Mouse (Mus musculus): ENCODE data around the gene Sptlc3. TPM values are rescaled to one million over a fixed set of nuclear protein-coding genes. Genes with fewer than 3 reads are reported as not detected.
A peak's percentile ranks its signal among the peaks of the same experiment; 100 is the strongest.

Sptlc3 gene
- polyA plus RNA-seq (2017; shearing (Covaris generic)) = not detected

DNA sequence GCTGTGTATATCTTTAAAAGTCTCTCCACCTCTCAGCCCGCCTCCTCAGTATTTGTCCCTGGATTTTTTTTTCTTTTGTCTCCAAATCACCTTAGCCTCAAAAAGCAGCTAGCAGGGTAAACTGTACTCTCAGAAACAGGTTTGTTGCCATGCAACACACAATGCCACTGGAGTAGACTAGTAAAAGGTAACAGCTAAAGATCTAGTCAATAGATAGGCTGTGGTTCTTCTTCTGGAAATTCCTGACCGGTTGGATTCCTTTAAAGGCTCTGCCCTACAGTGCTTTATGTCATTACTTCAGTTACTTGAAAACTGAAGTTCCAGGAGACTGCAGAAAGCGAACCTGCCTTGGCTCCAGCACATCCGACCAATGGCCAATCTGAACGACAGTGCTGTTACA is at the start of gene Sptlc3:
Gene Sptlc3 (plus strand): TSS at position 78 of the 400 bp plus-strand sequence.
- no peak for ATAC-seq

- ATAC-seq = no peak
Observed at GRCm38 (mm10) chr2:139467726-139468125, 26.0 kb upstream of the Sptlc3 start.

GRCm38 (mm10) chr2:139488708-139489107 is 5.0 kb upstream of the Sptlc3 start:
- no peak for ATAC-seq

GRCm38 (mm10) chr2:139494629-139495028 is 916 bp downstream of the Sptlc3 start:
- ATAC-seq = no peak

DNA sequence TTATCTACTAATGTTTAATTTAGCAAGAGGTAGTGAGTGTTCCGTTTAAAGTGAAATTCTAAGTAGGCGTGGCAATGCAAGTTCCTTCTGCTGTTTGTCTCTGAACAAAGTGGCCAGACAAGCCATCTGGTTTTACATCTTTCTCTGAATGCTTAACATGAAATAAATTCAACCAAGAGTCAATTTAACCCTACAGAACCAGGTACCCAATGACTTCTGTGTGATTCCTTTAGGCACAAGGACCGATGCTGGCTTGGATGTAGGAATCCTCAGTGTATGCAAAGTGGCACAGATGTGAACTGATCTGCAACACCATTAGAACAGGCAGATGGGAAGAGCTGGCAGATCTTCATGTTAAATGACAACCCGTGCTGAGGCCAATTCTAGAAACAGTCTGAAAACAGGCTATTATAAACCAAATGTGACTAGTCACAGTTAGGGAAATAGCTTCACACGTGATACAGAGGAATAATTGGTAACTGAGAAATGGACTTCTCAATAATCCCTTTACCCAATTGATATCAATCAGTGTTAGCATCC is 68.3 kb downstream of the Sptlc3 start:
- ATAC-seq = no peak

DNA sequence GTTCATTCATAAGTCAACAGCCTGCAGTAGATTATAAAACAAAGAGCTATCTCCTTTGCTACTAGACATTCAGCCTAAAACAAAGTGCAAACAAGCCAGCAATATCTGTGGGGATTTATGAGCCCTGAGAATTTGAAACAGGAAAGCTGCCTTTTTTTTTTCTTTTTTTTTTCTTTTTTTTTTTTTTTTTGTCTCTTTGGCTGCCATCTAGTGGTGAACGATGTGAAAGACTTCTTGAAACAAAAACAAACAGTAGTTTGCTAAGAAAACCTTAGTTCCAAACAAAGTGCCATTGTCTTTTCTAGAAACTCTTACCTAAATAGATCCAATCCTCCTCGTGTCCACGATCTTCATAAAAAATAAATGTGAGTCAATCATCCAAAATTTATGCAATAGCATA is 85.6 kb downstream of the Sptlc3 start:
- ATAC-seq = no peak

DNA sequence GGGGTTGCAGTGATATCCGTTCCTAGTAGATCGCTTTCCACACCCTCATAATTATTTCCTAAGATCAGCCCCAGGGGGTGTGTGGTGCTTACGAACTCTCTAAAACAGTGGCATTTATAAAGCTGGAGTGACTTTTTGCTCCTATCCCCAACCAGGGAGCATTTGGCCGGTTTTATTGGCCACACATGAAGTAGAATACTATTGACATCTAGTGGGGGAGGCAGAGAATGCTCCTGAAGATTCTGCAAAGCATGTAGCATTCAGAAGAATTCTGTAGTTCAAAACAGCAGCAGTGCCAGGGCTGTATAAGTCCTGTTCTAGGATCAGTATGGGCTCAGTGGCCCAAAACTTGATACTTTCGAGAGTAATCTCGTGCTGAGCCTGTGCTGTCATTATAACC is 89.1 kb downstream of the Sptlc3 start:
- ATAC-seq = no peak

DNA sequence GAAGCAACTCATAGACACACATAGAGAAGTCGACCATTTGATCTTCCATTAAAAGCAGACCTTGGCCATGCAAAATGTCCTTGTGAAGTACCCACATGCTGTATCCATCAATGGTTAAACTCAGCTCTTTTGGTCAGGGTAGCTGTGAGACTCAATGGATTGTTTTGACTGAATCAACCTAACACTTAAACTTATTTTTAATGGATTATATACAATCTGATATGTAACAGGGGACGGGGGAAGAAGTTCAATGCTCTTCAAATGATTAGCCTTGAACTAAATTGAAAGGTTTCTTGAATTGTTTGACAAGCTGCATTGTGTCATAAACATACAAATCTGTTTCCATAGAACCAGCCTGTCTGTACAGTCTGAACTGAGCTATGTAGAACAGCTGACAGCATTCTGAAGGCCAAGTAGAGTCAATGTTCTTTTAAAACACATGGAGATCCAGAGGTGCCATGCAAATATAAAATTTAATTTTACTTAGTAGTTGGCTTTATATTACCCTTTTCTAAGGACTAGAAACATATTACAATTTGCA is 94.0 kb downstream of the Sptlc3 start:
- ATAC-seq = no peak

DNA sequence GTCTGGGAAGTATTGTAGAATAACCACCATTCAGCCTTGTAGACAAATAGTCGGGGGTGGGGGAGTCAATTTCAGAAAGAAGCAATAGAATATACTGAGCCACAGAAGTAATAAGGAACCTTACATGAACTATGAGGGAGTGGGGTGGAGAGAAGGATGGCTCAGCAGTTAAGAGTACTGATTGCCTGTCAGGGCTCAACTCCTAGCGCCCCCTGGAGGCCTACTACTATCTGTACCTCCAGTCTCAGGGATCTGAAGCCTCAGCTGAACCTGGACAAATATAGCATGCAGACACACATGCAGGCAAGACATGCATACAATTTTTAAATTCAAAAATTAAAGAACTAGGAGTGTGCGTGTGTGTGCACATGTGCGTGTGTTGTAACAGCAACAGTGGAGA is 96.2 kb downstream of the Sptlc3 start:
- ATAC-seq = peak; percentile 29

DNA sequence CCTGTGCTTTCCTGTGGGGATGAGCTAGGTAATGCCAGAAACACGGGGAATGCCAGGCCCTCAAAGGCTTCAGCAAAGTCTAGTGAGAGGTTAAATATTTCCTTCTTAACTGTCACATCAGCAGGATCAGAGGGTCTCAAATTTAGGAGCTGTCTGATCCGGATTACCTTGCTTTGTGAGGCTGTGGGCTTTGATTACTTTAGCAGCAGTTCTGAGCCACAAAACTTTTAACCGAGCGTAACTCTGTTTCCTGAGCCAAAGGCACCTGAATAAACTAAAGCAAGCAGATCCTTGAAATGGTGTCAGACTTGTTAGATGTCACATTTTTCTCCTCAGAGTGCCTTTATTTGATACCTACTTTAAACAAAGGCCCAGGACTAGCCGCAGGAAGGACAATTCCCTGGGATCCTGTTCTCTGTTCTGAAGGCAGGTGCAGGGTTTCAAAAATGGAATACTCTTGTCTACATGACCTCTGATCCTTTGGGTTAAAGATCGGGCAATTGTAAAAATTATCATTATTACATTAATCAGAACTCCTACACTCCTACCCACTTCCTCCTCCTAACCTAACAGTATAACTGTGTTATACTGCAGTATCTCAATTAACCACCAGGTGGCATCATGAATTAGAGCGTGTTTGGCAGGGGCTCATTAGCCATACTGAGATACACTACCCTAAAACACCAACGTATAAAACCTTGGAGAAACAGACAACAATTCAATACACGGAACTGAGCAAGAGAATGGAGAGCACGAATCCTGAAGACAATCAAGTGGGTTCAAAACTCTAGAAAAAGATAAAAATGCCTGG is 97.4 kb downstream of the Sptlc3 start:
- peak; percentile 89 for ATAC-seq

GRCm38 (mm10) chr2:139592109-139592508 is 98.4 kb downstream of the Sptlc3 start:
- no peak for ATAC-seq

GRCm38 (mm10) chr2:139597229-139597628 is 103.5 kb downstream of the Sptlc3 start:
- no peak for ATAC-seq

DNA sequence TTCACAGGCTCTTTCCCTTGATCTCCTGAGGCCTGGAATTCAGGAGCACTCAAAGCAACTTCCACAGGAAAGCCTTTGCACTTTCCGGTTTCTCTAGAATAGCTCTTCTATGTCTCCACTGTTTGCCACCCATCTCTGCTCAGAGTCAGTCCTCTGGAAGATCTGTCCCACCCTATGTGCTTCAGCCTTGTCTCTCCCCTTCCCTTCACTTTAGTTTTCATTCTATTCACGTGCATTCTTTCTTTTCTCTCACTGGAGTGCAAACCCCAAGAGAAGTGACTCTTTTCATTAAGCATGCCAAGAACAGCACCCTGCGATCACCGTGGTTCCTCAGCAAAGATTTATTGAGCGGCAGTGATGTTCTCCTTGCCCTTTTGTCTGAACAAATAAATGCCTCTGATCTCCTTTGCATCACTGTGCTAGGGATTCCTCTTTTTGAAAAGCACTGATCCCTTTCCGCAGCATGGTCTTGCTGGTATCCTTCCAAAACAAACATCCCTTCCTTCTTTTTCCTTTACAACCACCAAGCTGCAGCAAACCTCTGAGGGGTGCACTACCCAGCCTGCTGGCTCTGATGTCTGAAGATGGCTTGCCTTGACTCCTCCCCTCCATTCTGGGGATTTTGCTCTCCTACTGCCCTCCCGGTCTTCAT is 108.0 kb downstream of the Sptlc3 start:
- no peak for ATAC-seq

GRCm38 (mm10) chr2:139608167-139608566 is 114.5 kb downstream of the Sptlc3 start:
- no peak for ATAC-seq

- no peak for ATAC-seq
Observed at GRCm38 (mm10) chr2:139608810-139609209, 115.1 kb downstream of the Sptlc3 start.

- ATAC-seq = no peak
Observed at GRCm38 (mm10) chr2:139609231-139609630, 115.5 kb downstream of the Sptlc3 start.

DNA sequence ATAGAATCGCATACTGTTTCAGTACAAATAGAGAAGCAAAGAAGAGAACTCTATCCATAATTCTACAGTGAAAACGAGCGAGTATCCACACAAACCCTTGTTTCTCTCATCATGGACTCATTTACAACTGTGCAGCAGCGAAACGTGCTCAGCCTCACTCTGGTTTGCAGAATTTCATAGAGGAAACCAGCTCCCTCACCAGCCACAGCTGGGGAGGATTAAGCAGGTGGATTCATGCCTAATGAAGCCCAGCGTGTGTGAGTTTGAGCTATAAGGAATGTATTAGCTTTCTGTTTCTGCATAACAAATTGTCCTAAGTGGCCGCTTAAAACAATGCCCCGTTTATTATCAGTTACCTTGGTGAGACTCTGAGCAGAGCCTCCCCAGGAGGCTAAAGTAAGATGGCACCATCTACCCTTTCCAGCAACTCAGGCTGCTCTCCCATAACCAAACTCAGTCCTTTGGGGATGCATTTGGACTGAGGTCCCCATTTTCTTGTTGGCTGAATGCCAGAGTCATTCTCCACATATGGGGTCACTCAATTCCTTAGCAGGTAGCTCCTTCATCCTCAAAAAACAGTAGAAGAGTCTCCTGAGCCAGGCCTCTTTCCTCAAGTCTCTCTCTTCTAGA is 116.1 kb downstream of the Sptlc3 start:
- ATAC-seq = no peak

GRCm38 (mm10) chr2:139612410-139613107 is 118.8 kb downstream of the Sptlc3 start:
- no peak for ATAC-seq

GRCm38 (mm10) chr2:139626496-139626895 is 132.8 kb downstream of the Sptlc3 start:
- ATAC-seq = no peak

DNA sequence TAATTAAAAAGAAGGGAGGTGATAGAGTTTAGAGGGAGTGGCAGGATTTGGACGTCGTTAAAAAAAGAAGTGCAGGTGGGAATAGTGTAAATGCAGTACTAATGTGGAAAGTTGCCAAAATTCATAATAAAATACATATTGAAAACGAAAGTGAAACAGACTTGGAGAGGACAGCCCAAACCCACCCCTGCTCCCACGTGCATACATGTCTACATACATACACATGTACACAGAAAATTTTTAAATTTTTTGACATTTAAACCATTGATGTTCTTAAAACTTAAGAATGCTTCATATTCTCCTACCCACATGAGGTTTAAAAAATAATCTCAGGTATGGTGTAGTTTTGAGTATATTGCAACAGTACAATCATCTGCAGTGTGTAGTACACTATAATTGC is 135.0 kb downstream of the Sptlc3 start:
- ATAC-seq = peak; percentile 32

- no peak for ATAC-seq
Observed at GRCm38 (mm10) chr2:139629653-139630052, 135.9 kb downstream of the Sptlc3 start.

DNA sequence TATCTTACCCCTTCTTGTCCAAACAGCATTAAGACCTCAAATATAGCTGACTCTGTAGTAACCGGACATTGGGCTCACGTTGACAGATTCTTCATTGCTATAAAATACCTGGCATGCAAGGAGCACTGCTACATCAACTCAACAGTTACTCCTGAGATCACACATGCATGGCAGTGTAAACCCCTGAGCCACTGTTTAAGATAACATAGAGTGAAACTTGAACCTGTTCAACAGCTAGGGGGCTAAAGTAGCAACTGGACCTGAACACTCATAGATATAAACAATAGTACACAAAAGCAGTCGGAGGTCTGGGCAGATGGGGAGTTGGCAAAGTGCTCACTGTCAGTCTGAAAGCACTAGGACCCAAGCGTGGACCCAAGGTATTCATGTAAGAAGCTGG is 140.8 kb downstream of the Sptlc3 start:
- ATAC-seq = no peak

GRCm38 (mm10) chr2:139637861-139638260 is 144.1 kb downstream of the Sptlc3 start:
- ATAC-seq = no peak

Measured in activated CD4-positive, CD25-positive, alpha-beta regulatory T cell, adult 4 months (primary cell).